Mouse (Mus musculus): ENCODE measurements around the gene Matn4.

Gene Matn4

GRCm38 (mm10) chr2:164407708-164408107 is 2.7 kb upstream of the Matn4 start:
- DNase-seq, result peak; percentile 76 to 80

GRCm38 (mm10) chr2:164405519-164405918 is 559 bp upstream of the Matn4 start:
- DNase-seq, result no peak

GRCm38 (mm10) chr2:164404082-164404990 is 624 bp downstream of the Matn4 start:
- peak; percentile 63 to 78 for DNase-seq

- DNase-seq, result no peak
Observed at GRCm38 (mm10) chr2:164403396-164404081, 1.4 kb downstream of the Matn4 start.

GRCm38 (mm10) chr2:164402906-164403305 is 2.1 kb downstream of the Matn4 start, which contains the start of gene Rbpjl:
Rbpjl (plus strand) TSS chr2:164403141.
- DNase-seq, result peak; percentile 86 to 89

- no peak for DNase-seq
Observed at GRCm38 (mm10) chr2:164396911-164397310, 8.0 kb downstream of the Matn4 start.

GRCm38 (mm10) chr2:164396076-164396475 is 8.9 kb downstream of the Matn4 start:
- no peak for DNase-seq

- DNase-seq, result no peak
Observed at GRCm38 (mm10) chr2:164393126-164393525, 11.8 kb downstream of the Matn4 start.

- peak; percentile 82 to 88 for DNase-seq
Observed at GRCm38 (mm10) chr2:164389499-164389898, 15.5 kb downstream of the Matn4 start.

GRCm38 (mm10) chr2:164389020-164389419 is 15.9 kb downstream of the Matn4 start, which contains the start of gene Slpi:
Slpi (minus strand) TSS chr2:164389095.
- no peak for DNase-seq

GRCm38 (mm10) chr2:164386953-164387352 is 18.0 kb downstream of the Matn4 start:
- DNase-seq, result peak; percentile 50 to 51

GRCm38 (mm10) chr2:164385927-164386763 is 18.8 kb downstream of the Matn4 start:
- no peak for DNase-seq

GRCm38 (mm10) chr2:164383656-164384399 is 21.1 kb downstream of the Matn4 start:
- no peak for DNase-seq

GRCm38 (mm10) chr2:164382971-164383370 is 22.0 kb downstream of the Matn4 start:
- no peak for DNase-seq

GRCm38 (mm10) chr2:164381726-164382125 is 23.2 kb downstream of the Matn4 start:
- DNase-seq, result no peak

- no peak for DNase-seq
Observed at GRCm38 (mm10) chr2:164377478-164378426, 27.2 kb downstream of the Matn4 start.

GRCm38 (mm10) chr2:164373187-164373586 is 31.8 kb downstream of the Matn4 start:
- no peak for DNase-seq

- no peak for DNase-seq
Observed at GRCm38 (mm10) chr2:164372408-164373053, 32.4 kb downstream of the Matn4 start.

GRCm38 (mm10) chr2:164371371-164371770 is 33.6 kb downstream of the Matn4 start:
- no peak for DNase-seq

- no peak for DNase-seq
Observed at GRCm38 (mm10) chr2:164368620-164369105, 36.3 kb downstream of the Matn4 start.

Measured in kidney, postnatal 25 days (tissue).